Mouse (Mus musculus): ENCODE data around the gene Gm15557.
"Not testable (repeated sequence)": the region's sequence is repeated elsewhere in the genome, so short reads cannot be mapped to it uniquely, and the experiment has no call there.

Gm15557 gene

DNA sequence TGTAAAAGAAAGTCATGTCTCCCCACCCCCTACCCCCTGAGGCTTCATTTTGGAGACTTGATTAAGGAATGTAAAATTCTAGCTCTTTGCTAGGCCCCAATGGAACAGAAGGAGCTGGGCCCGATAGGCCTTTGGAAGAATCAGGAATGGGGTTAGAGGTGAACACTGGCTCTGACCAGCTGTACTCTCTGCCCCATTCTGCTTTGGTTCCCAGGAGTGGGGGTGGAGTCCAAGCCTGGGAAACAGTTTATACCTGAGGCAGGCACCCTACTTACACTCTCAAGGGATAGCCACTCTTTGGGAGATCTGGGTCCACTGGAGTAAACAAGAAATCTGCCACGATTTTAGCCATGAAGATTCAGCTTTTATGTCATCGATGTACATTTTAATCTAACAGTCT is at the start of gene Gm15557:
Gene Gm15557 (plus strand): TSS at position 48 of the 400 bp plus-strand sequence.
- DNase-seq (ENCODE audit: low spot score in 2 of 2), result no peak

DNA sequence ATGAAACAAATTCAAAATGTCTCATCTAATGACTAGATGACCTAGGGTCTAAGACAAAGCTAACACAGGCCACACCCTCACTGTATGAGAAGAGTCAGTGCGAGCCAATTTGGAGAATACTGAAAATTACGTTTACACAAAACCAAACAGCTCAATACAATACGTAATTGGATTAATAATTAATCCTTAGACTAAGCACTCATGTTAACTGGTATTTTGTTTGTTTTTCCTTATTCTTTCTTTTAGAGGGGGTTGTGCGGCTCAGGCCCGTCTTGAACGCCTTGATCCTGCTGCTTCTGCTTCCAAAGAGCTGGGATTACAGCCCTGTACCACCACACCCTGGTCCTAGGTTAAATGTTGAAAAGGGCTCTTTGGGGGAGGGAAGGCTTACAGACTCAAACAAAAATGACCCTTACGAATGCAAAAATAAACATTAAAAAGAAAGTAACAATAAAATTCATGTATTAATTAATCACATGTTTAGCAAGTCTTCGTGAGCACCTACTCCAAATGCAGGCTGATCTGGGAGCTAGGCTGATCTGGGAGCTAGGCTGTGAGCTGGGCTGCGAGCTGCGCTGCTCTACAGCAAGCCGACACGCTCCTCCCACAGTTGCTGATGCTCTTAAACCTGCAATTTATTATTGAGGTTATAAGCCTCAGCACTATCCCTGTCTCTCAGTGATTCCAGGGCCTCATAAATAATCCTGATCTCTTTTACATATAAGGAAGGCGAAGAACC is 46.1 kb upstream of the Gm15557 start:
- no peak for DNase-seq (ENCODE audit: low spot score in 2 of 2)

DNA sequence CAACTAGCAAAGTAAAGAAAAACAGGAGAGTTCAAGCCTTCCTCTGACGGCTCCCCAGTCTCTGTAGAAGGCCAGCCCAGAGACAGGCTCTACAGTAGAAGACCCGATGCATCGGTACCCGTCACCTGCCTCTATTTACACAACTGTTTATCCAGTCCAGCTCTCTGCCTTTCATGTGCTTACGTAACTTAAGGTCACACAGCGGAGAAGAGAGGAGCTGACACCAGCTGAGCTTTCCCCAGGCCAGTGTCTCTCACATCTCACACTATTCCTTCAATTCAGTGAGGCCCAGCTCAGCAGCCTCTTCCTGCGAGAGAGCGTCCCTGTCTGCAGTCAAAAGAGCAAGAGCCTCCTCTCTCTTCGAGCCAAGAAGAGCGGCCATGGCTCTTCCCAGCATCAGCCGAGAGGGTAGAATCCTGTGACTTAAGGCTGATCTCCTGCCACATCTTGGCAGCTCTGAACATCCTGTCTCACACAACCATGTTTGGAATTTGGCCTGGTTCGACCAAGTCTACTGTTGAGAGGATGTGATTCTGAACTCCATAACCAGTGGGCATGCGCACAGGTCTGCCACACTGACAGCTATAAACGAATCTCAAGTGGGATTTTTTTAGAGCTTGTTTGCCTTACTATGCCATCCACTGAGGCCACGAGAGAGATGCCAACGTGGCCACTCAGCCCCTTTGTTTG is 45.3 kb upstream of the Gm15557 start:
- DNase-seq (ENCODE audit: low spot score in 2 of 2), result no peak

DNA sequence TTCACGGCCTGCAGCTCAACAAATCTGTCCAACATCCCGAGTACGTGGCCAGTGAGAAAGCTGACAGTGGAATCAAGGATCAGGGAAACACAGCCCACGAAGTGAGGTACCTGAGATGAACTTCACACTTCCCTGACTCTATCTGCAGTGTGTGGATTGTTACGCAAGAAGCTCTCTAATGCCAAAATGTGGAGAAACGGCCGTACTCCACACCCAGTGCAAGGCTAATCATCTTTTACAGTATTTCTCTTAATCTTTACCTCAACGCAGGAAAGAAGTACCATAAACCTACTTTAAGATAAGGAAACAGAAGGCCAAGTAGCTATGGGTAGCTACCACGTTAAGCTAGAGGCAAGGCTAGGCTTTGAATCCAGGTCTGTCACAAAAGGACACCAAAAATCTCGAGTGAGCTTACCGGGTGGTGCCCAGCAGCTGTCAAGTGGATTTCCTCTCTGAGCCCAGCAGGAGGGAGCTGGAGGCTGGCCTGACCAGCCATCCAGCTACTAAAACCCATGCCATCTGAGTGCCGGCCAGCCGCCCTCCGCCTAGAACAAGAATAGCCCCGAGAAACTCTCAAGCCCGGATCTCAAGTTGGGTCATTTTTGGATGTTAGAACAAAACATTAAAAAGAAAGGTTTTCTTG is 37.4 kb upstream of the Gm15557 start:
- DNase-seq (ENCODE audit: low spot score in 2 of 2), result peak; percentile 25 to 33

DNA sequence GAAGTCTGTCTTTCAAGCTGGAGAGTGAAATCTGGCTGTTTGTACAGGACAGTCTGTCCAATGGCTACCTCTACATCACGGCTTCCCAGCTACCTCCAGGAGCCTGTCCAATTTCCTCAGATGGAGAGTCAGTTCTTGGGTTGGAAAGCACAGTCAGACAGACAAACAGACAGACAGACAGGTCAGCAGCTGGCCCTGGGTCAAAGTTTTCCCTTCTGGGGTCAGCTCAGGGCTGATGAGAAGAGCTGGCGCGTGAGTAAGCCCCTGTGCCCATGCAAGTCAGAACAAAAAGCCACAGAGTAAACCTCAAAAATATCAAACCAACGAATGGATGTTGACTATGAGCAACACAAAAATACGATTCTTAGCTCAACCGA is 36.9 kb upstream of the Gm15557 start:
- DNase-seq (ENCODE audit: low spot score in 2 of 2), result no peak

DNA sequence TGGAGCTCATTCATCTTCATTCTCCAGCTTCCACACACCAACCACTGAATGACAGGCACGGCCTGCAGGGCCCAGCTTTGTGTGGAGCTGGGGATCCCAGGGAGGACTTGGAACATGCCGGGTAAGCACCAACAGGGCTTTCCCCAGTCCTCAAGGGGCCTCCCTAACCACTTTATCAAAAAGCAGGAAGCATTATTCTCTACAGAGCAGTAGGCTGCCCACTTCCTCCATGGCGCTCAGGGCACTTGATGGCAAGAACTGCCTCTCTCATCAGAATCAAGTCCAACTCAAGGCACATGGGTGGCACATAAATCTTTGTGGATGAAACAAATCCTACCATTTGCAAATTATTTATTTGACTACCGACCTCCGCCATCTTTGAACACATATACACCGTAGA is 25.8 kb upstream of the Gm15557 start:
- no peak for DNase-seq (ENCODE audit: low spot score in 2 of 2)

DNA sequence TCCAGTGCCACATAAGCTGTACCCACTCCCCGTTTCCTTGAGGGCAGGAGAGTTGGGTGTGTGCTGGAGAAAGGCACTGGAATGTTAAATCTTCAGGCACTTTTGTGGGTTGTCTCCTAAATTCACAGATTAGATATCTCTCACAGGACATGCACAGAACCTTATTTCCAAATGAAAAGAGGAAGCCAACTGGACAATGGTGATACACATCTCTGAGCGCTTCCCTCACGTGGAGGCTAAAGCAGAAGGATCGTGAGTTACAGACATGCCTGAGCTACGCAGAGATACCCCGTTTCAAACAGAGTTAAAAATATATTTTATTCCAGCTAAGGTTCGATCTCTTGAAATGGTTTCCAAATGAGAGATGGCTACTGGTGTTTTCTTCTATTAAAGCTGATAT is 17.4 kb upstream of the Gm15557 start:
- DNase-seq (ENCODE audit: low spot score in 2 of 2), result no peak

DNA sequence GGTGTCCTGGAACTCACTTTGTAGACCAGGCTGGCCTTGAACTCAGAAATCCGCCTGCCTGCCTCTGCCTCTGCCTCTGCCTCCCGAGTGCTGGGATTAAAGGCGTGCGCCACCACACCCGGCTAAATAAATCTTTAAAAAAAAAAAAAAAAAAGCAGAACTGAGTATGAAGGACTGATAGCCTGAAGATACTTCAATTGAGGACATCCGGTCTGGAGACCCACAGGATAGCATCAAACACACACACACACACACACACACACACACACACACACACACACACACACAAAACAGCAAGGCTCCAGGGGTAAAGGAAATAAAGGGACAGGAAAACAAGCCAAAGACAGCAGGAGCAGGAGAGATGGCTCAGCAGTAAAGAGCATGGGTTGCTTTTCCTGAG is 15.3 kb upstream of the Gm15557 start:
- not testable (repeated sequence) for DNase-seq (ENCODE audit: low spot score in 2 of 2)

DNA sequence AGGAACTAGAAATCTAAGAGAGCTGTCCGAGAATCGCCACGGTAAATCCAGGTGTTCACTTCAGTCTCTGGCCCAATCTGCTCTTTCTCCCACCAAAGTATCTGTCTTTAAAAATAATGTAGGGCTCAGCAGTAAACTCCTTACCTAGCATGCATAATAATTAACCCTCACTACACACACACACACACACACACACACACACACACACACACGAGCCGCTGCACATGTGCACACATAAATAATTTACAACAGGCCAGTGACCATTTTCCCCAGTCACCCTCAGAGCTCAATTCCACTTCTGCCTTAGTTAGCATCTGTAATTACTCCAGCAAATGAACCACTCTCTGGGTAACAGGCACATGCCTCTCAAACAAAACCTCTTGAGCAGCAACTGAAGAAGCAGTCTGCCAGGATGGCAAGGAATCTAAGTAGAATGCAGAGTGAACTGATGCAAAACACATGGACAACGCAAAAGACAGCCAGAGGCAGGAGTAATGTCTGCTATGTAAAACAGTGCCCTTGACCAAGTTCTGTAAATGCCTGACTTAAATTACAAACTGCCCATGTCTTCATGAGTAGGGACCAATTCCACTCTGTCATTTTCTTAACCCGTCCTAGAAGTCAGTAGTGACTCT is 11.7 kb upstream of the Gm15557 start:
- DNase-seq (ENCODE audit: low spot score in 2 of 2), result no peak

DNA sequence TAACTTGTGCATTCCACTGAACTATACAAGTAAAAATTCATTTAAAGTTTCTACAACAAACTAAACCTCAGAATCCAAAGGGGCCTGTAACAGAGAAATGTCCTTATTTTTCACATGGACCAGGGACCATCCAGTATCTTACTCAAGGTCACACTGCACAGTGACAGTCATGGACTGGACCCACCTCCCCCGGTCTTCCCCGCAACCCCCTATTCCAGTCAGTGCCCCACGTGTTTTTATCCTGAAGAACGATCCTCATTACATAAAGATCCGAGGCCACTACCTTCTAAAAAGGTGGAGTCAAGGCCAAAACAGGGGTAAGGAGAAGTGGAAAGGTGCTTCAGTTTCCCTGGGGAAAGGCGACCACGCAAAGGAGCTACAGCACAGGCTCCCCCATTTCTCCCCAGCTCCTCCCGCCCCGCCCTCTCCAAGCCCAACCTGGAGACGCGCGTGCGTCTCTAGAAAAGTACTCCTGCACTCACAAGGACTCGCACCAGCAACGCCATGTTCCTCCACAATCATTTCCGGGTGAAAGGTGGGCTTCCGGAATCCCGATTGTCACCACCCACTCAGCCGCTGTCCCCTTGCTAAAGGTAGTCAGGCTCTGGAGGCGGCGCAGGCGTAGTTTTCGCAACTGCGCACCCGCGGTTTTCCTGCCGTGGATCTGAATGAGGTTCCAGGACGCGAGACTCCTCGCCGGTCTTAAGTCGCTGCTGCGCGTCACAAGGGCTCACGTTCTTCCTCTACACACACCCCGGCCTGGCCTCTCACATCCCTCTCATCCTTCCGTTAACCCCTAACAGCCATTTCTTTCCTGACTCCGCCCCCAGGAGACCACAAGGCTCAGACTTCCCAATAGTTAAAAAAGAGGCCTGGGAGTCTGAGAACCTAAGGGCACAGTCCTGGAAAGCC is 10.7 kb upstream of the Gm15557 start, which contains the start of gene Uqcc1:
Gene Uqcc1 (minus strand): TSS at position 780 of the 912 bp plus-strand sequence.
- peak; percentile 90 to 94 for DNase-seq (ENCODE audit: low spot score in 2 of 2)

DNA sequence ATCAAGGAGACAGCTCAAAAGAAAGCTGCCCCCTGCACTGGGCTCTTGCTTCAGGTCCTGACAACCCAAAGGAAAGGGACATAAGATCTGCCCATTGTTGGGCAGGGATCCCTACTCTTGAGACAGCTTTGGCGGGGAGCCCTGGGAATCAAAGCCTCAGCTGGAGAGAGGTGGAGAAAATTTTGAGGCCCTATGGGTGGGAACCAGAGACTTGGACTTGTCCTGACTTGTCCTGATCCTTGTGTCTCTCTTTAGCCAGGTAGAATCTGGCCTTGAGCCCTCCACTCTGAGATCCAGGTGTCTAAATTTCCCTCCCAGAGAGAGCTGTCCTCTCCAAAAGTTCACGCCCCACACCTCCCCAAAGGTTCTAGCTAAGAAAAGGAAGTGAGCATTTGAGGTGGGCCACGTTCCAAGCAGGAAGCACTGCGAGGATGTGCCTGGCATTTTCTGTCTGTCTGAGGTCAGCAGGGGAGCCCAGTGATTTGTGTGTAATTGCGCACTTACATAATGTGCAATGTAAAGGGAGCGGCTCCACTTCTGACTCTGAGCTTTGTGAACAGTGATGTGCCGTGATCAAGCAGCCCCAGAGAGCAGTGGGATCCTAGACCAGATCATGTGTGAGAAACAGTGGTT is 515 bp upstream of the Gm15557 start:
- DNase-seq (ENCODE audit: low spot score in 2 of 2), result no peak

DNA sequence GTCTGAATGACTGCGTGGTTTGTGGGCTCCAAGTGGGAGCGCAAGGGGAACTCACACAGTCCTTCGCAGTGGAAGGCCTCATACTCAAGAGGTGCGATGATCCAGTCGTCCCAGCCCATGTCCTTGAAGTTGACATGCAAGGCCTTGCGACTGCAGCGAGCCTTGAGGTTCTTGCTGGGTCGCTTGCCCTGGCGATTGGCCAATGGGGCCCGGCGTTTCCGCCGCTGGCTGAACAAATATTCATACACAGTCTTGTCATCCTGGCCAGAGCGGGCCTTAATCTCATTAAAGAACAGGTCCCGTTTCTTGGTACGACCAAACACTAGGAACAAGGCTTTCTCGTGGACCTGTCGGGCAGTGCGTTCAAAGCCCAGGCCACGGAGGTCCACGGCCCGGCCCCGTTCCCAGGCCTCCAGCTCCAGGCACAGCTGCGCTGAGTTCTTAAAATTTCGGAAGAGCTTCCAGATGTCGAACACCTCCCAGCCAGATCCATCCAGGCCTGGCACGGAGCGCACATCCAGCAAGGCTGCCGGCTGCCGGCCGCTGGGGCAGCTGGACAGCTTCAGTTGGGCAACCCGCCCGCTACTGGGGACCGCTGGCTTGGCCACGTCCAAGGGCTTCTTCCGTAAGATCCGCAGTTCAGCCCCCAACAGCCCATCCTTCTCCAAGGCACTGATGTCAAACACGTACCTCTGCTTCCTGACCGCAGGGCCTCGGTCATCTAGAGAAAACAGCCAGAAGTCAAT is 1.3 kb downstream of the Gm15557 start:
- no peak for DNase-seq (ENCODE audit: low spot score in 2 of 2)

DNA sequence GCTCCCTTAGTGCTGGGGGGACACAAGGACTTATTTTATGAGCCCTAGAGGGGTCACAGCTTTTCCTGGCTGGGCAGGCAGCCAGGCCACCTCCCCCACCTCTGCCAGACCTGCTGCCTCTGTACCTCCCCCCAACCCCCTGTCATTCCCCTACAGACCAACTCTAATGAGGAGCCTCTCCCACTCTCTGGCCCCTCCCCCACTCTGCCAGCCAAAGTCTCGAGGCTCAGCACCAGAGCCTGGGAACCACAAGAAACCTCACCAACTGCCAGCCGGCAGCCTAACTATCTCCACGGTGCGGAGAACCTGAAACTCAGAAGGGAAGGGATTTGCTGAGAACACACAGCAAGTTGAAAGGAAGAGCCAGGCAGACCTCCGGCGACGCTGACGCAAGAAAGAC is 2.9 kb downstream of the Gm15557 start:
- DNase-seq (ENCODE audit: low spot score in 2 of 2), result no peak

DNA sequence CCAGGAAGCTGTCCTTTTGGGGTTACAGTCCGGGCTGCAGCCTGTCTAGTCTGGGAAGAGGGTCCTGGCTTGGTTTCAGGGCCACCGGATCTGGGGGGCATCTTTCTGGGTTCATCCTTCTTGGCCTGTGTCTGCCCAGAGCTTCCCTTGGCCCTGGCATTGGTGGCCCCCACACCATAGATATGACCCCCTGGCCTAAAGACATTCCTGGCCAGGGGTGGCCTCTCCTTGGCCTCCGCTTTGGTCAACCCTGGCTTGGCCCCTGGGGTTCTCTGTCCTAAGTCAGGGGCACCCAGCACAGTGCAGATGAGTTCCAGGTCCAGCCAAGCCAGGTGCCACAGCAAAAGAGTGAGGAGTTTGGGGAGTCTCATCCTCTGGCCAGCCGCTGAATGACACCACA is 4.2 kb downstream of the Gm15557 start:
- DNase-seq (ENCODE audit: low spot score in 2 of 2), result no peak

DNA sequence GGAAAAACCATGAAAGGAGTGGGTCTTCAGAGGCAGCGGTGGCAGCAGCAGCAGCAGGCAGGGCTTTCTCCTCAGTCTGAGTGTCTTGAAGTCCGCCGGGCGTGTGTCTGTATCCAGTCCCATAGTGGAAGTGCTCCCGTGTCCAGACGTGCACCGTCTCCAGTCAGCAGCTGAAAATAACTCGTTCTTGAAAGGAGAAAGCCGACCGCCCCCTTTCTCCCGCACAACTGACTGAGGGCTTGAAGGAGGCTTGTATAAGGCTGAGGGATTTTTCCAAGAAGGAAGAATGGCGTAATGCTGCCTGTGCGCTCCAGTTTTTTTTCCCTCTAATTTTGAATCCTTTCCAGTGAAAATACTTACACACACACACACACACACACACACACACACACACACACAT is 4.6 kb downstream of the Gm15557 start, which contains the start of gene Gdf5:
Gene Gdf5 (minus strand): TSS at position 244 of the 400 bp plus-strand sequence.
- DNase-seq (ENCODE audit: low spot score in 2 of 2), result no peak

DNA sequence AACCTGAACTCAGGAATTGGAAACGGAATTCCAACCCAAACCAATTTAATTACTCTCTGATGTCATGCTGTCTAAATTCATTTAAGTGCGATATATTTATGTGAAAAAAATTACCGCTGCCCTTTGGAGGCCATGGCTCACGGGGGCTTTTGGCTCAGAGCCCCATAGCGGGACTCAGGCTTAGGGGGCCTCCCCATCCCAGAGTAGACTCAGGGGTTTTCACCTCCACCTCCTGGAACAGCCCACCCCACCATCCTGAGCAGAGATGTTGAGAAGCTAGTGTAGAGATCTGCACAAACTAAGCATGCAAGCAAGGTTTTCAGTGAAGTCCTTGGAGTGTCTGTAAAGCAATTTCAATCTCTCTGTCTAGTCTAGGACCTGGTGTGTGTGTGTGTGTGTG is 5.1 kb downstream of the Gm15557 start:
- DNase-seq (ENCODE audit: low spot score in 2 of 2), result no peak

DNA sequence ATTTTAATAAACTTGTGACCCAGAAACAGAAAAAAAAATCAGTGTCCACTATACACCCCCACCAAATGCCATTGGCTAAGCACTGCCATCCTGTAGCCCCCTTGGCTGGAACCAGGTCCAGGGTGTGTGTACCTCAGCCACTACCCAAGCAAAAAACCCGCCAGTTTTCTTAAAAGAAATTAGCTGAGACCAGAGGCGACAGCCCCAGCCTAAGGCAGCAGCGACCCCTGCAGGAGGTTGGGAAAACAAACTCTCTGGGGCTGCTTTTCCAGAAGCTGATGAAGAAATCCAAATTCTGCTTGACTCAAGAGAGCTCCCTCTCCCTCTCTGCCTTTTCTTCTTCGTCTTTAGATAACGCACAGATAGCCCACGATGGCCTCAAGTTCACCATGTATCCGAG is 5.5 kb downstream of the Gm15557 start:
- DNase-seq (ENCODE audit: low spot score in 2 of 2), result no peak

DNA sequence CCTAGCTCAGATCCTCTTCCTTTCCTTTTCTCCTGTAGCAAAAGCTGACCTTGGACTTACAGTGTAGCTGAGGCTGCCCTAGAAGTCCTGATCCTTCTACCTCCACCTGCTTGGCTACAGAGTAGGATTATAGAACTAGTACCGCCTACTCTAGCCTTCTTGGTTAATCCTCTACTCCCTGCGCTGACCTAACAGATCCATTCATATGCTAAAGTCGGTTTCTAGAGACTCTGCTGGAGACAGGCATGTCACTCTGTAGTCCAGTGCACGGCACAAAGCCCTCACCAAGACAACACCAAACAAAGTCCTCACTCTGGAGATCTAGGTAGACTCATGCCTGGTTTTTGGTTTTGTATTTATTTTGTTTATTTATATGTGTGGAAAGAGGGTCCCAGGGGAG is 6.0 kb downstream of the Gm15557 start:
- DNase-seq (ENCODE audit: low spot score in 2 of 2), result no peak

DNA sequence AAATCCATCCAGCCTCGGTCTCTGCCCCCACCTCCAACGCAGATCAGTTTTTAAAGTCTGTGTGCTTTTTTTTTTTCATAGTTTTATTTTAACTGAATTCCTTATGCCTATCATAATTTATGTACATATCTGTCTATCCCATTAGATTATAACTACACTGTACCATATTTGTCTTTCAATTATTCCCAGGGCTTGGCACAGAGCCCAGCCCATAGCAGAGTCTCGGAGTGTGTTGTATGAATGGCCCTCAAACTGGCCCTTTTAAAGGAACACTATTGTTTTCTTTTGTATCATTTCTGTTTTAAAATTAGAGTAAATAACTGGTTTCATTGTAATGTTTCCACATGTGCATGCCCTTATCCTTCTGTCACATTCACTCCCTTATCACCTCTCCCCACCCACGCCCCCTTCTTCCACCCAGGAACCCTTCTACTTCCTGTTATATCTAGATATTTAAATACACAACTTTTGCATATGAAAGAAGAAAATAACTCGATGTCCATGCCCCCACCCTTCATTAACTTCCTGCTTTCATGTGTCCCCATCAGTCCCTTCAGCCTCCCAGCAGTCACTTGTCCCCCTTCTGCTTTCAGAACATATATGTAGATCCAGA is 7.0 kb downstream of the Gm15557 start:
- DNase-seq (ENCODE audit: low spot score in 2 of 2), result no peak

DNA sequence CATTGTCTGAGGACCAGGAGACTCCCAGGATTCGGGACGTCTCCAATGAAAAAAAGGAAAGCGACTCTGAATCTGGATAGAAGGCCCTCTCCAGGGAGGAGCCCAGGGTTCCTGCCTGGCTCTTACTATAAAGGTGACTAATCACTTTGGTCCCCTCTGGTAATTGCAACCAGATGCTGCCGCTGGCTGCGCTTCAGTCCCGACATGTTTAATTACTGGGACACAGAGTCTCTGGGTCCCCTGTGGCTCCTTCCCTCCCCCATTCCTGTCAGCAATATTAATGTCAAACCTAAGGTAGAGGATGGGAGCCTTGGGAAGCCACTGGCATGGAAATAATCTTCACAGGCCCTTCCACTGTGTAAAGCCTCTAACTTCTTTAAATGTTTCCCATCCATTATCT is 8.8 kb downstream of the Gm15557 start:
- DNase-seq (ENCODE audit: low spot score in 2 of 2), result no peak

Data from heart, adult 9 months (tissue).